Mouse (Mus musculus): ENCODE data around the gene Pik3ip1.

The Pik3ip1 gene

DNA sequence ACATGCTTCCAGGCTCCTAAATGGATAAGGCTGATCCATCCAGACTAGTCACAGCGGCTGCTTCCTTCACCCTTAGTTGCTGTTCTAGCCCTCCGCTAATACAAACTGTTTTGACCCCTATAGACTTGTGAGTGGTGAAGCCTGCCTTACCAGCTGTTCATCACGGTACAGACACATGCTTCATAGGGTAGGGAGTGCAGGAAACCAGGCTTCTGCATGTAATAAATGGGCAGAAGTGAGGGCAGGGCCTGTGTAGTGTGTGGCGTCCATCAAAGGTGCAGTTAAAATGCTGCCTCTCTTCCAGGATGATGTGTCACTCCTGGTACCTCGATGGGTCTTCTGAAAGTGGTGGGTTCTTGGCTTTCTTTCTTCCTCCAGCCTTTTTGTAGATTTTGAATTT, 7.8 kb downstream of the Pik3ip1 start:
- no peak for DNase-seq

DNA sequence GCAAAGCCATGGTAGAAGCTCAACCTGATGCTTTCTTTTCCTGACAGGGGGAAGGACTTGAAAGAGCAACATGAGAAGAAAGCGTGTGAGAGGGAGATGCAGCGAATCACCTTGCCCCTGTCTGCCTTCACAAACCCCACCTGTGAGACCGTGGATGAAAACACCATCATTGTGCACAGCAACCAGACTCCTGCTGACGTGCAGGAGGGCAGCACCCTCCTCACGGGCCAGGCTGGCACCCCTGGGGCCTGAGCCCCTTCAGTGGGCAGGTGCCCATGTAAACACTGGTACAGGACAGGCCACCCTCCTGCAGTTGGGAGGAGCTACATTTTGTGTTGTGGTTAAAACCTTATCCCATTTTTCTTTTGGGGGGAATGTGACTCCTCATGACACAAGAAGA, 11.3 kb downstream of the Pik3ip1 start:
- no peak for DNase-seq

DNA sequence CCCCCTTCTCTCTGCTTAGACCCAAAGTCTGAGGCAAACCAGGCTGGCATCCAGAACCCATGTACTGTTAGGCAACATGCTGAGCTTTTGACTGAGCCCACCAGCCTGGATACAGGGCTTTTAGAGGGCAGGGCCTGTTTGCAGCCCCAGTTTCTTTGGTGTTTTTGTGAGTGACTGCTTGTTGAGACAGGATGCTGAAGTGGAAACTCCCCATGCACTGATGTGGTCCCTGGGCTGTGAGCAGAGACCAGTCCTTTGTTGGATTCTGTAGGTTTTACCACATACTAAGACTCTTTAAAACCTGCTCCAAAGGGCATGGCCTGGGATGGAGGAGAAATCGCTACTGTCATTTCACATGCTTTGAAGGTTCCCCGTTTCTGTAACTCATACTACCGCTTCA, 14.7 kb downstream of the Pik3ip1 start:
- DNase-seq: no peak

DNA sequence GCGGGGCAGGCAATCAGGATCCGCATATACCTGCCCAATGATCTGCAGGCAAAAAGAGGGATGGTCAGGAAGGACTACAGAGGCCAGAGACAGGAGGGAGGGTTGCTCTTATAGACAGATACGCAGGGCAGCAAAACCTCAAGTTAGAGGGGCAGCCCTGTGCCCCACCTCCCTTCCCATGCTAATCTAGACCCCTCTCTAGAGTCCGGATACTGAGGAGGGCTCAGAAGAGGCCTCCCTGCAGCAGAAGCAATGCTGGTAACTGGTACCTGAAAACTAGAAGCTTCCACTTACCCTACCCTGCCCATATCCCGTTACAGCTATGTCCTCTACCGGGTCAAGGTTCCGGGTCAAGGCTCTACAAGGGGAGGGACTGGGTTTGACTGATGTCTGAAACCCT, 16.1 kb downstream of the Pik3ip1 start:
- no peak for DNase-seq

DNA sequence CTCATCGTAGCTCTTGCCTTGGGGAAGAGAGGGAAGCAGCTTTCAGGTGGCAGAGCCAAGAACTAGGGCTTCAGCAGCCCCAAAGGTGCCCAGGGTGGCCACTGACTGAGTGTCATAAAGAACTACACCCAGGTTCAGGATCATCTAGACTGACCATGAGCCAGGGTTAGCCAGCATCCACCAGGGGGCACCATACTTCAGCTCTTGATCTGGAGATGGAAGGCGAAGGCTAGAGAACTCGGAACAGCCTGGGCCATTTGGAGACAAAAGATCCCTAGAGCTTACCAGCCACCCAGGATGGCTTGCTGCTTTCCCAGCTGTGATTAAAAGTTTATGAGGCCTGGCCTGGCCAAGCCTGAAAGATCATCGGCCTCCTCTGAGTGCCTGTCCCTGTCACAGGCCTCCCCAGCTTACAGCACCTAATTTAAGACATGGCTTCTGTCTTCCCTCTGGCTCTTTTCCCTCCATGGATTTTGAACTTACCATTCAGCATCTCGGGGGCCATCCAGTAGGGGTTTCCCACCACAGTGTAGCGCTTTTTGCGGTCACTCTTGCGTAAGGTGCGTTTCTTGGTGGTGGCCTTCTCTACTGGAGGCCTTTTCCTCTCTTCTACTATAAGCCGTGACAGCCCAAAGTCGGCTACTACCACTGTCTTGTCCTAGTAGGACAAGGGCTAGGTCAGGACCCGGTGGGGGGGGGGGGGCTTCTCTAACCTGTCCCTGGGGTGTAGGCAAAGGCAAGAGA, 17.1 kb downstream of the Pik3ip1 start:
- DNase-seq: peak; percentile 87 to 94

DNA sequence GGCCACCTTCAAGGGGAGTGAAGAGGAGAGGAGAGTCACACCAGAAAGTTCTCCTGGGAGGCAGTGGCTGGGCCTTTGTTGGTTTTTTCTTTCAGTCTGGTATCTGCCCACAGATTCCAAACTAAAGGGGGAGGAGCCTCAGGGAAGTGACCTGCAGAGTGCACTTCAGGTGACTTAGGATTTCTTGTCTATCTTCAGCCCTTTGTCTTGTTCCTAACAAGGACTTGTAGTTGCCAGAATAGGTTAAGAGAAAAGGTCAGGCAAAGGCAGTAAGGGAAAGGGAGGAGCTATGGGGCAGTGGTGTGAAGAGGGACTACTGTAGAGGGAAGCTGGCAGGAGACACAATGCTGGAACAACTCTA, 17.6 kb downstream of the Pik3ip1 start:
- no peak for DNase-seq

DNA sequence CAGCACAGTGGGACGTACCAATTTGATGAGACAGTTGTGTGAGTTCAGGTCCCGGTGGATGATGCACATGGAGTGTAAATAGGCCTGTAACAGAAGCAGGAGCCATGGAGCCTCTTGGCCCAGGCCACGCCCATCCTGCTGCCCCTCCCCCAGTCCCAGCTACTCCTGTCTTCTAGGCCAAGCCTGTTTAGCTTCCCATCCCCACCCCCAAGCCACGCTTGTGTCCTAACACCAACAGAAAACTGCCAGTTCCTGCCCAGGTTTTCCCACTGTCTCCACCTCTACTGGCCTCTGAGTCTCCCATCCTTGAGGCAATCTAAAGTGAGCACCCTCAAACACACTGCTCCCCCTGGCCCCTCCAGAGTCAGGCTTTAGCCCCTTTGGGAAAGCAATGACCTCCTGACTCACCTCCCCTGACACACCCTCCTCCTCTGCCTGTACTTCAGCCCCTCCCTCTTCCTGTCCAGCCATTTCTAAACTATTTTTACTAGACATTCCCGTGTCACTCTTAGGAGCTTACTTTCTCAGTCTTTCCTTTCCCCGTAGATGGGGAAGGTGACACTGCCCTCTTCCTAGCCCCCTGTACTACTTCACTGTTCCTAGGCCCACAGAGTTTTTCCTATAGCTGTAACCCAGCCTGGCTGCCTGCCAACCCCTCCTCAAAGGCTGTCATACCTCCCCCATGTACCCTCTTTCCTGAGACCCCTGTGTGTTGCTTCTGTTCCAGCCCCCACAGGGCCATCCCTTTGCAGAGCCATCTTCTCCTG, 18.6 kb downstream of the Pik3ip1 start:
- DNase-seq: peak; percentile 63 to 71

DNA sequence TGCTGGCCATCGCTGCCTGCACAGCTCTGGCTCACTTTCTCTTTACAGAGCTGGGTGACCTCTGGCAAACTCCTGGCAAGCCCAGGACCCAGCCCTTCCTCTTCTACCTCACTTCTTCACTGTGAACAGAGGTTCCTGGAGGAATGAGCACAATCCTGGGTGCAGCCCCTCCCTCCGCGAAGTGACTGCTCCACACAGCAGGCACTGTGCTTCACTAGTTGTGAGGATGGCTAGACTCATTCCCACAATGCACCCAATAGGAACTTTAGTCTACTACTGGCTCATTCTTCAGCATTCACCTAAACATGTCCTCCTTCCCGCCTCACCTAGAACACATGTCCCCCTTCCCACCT, 19.1 kb downstream of the Pik3ip1 start:
- DNase-seq: no peak

DNA sequence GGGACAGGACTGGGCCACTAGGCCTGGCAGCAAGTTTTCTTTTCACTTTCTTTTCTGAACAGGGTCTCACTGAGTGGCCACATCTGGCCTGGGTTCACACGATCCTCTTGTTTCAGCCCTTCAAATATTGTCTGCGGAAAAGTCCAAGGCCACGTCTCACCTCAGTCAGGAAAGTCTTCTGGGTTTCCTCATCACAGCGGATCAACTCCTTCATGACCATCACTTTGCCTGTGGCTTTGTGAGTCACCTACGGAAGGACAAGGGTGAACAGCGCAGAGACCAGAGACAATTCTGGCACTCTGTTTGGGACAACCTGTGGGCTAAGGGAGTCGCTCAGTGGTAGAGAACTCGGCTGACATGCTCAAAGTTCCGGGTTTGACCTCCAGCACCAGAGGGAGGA, 21.9 kb downstream of the Pik3ip1 start:
- DNase-seq: no peak

DNA sequence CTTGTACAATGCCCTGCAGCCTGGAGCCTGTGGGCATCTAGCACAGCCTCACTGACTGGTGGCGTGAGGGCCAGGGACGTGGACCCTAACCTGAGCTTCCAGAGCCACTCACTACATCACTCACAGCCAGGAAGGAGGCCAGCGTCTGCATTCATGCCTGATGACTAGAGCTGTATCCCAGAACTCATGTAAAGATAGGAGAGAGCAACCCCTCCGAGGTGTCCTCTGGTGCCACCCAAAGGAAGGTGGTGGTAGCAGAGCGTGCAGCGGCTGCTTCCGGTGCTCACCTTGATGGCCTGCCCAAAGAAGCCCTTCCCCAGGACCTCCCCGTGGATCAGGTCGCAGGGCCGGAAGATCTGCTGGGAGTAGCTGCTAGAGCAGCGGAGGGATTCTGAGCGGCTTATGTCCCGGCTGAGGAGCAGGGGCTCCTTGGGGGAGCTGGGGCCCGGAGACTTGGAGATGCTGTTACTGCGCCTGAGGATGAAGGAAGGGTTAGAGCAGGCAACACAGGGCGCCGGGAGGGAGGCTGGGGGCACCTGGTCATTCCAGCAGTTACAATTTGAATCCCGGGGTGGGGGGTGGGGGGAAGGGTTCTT, 22.9 kb downstream of the Pik3ip1 start:
- DNase-seq: no peak

DNA sequence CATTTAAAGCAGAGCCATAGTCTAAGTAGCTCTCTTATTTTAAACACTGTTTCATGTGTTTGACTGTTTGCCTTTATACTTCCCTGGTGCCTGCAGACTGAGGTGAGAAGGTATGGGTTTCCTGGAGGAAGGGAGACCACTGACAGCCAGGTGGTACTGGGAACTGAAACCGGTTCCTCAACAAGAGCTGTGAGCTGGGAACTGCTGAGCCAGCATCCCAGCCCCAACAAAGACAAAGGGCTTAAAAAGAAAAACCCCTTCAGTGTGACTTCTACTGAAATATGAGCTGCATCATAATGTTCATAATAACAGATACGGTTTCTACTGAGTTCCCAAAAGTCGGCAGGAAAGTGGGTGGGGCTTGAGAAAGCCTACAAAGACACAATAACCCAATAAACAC, 32.7 kb downstream of the Pik3ip1 start:
- DNase-seq: no peak

DNA sequence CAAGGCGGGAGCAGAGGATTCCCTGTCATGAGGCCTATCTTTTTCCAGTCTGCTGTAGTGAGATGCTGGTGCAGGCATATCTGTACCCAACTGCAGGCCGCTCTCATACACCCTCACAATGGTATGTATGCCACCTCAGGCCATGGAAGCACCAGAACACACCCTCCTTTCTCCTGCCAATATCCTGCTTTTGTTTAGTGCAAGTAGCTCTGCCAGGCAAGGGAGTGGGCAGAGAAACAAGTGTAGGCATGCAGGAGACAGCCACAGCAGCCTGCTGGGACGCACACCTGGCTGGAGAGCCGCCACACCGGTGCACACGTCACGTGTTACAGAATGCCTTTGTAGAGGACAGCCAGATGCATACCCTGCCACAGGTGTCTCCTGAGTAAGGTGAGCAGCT, 36.2 kb downstream of the Pik3ip1 start:
- no peak for DNase-seq

DNA sequence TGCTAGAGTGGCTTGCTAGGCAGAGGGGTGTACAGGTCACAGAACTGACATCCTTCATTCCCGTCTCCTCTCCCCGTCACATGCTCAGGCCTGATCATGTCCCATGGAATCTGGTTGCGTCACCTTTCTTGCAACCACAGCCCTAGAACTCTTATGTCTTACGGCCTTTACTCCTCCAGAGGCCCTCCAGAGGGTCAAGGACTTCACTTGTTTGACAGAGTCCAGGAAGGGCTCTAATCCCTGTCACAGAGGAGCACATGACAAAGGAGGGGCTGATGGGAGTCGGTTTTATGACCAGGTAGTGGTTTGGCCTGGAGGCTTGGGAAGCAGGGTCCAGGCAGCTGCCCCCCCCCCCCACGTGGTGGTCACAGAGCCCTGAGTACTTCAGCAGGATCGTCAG, 38.8 kb downstream of the Pik3ip1 start:
- DNase-seq: no peak

DNA sequence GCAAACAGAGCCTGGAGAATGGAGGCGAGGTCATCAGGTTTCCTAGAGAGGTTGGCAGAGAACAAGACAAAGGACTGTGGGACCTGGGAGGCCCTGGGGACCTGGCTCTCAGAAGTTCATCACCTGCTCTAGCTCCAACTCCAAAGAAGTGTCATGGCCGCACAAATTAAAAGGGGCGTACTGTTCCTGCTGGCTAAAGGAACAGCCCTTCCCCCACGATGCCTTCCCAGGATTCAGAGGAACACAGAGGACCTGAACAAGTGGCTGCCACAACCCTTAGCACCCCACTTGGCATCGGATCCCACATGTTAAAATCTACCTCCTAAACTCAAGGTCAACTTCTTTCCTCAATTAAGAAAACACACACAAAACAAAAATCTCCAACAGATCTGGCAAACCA, 39.2 kb downstream of the Pik3ip1 start:
- DNase-seq: no peak

DNA sequence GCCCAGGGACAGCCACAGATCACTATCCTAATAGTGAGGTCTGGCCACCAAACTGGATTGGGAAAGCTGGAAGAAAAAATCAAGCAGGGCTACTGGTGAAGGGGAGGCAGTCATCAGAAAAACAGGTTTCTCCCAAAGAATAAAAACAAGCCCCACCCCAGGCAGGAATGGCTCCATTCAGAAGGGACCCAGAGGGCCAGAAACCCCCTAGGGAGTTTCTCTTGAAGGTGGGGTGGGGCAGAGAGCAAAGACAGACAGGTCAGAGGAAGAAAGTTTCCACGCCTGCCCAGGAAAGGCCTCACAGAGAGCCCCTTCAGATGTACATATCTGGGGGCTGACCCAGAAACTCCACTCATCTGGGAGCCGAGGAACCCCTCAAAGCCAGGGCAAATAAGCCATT, 40.0 kb downstream of the Pik3ip1 start:
- DNase-seq: no peak

DNA sequence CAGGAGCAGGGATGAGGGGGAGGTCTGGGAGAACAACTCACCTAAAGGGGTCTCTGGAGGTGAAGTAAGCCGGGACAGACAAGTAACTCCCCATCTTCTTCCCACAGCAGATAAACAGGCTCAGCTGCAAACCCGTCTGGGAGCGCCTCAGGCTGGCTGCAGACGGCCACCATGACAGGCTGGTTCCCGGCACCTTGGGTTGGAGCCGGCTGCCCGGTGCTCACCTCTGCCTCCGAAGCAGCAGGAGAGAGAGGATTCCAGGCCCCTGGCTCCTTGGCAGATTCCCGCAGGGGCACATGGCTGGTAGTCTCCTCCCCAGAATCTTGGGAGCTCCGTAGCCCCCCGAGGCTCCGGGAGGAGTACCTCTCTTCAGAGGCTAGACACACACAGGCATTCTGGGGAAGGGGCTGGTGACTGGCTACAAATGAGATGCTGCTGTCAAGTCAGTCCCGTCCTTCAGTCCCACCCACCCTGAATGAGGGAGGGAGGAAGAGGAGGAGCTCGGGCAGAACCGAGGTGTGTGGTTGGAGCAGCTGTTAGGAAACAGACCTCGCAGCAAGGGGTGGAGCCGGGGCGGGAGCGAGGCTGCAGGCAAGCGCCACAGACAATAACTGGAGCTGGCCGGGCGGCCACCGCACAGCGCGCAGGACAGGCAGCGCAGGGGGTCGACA, 40.9 kb downstream of the Pik3ip1 start:
- DNase-seq: peak; percentile 83 to 91

DNA sequence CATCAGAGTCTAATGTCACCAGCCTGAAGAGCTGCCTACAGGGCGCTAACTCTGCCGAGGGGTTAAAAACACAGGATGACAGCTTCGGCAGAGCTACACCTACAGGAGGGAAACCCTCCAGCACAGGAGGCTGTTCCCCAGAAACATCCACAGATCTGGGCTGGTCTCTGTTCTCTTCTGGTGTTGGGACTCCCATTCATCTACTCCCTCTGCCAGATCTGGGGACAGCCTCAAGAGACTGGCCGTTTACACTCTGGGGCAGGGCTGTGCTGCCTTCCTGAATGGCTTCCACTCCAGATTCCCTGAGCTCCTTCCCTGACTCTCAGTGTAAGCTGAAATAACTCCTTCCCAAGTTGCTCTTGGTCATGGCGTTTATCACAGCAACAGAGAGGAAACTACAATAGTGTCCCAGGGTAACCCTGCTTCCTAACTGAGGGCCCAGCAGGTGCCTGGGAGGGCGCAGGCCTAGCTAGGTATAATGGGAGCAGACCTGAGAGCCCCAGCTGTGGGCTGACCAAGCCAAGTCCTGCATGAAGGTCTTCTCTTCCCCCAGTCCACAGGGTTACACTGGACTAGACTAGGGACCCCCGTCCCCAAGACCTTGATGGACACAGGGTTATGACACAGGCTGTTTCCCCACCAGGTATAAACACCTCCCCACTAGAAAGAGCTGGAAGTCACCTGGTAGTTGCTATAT, 41.5 kb downstream of the Pik3ip1 start:
- DNase-seq: no peak

DNA sequence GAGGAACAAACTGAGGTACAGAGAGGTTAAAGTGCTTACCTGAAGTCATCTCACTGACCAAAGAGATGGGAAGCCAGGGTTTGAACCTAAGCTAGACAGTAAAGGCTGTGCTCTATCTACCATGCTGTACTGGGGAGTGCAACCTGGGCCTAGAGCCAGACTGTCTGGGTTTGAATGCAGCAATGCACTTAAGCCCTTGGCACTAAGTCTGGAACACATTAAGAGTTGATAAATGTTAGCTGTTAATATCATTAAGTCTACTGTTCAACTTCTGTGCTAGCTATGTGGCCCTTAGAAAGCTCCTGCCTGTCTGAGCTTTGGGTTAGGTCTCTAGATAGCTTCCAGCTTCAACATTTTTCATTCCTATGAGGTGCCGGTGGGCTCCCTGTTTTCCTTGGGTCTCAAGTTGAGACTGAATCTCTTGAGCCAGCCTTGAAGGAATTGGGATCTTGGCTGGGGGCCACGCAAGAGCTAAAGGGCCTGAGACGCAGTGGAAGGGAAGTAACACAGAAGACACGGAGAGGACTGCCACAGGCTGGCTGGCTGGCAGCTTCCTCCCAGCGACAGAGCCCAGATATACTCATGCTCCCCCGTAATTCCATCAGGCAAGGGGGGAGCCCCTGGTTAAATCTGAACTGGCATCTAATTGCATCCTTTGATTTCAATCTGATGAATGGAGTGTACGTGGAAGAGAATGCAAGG, 43.5 kb downstream of the Pik3ip1 start:
- DNase-seq: peak in 1 of 2 experiments; percentile 29

DNA sequence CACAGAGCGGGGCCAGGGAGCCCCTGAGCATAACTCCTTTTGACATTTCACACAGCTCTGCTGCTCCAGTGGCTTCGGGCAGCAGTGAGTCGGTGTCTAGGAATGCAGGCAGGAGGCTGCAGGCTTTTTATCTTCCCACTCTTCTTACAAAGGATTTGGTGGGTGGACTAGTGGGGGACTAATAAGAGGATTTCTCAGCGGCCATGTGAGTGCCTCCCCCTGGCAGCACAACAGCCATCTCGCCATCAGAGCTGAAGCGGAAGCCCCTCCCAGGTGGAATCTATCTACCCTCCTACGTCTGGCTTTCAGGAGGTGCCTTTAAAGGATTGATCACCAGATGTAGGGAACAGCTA, 44.1 kb downstream of the Pik3ip1 start:
- DNase-seq: no peak

DNA sequence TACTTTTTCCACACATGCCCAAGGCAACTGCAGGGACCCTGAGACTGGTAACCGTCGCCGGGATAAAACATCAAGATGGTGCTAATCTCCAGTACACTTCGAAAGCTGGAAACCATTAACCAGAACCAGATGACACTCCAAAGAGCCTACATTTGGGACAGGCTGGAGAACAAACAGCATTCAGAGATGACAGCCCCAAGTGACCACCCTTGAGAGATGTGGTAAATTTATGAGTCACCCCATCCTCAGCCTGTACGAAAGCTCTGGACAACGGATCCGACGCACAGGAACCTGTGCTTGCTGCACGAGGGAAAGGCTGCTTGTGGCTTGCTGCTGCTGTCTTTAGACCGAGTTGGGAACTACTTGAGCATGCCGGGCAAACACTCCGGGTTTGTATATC, 44.5 kb downstream of the Pik3ip1 start:
- DNase-seq: no peak

DNA sequence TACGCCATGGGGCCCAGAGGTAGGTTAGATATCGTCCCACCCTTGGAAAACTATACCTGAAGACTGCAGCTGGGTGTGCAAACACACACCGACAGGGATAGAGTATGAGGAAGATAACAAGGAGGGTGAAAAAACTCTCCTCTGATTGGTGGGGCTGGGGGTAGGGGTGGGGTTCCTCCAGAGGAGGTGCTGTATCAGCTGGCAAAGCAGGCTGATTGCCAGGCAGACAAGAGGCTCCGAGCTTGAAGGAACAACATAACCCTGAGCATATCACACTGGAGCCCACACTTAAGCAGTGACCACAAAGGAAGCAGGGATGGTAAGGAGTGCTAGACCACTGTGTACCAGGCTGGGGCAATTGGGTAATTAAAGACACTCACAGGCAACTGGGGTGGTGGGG, 49.2 kb downstream of the Pik3ip1 start:
- DNase-seq: no peak

DNA sequence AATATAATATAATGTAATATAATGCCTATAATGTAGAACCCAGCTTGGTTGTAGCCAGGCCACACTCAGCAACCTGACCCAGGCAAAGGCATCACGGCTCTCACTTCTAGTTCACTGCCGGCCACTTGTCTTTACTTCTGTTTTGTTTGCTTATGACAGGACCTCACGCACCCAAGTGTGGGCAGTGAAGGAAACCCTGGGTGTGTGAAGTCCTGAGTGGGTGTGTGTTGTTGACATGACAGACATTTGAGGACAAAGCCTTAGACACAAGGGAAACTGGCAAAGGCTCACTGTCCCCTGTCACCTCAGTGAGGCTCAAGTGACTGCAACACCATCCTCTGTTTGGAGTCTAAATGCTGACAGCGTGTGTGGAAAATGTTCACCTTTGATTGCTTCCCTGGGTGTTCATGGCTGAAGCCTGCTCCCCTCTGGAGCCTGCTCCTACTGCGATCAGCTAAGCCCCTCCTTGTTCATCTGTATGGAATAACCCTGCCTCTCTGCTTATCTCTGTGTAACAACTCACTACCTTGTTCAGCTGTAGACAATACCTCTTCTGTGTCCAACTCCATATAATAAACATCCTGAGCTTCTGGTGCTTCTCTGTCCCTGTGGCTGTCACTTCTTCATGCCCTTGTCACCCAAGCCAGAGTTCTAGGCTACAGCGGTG, 51.1 kb downstream of the Pik3ip1 start:
- no peak for DNase-seq
